Mouse (Mus musculus) heart, adult 2 months (tissue): ENCODE results near the gene Scg5. TPM values are rescaled to one million over a fixed set of nuclear protein-coding genes. Genes with fewer than 3 reads are reported as not detected.
A peak's percentile ranks its signal among the peaks of the same experiment; 100 is the strongest.

Experiments
- DNase-seq, 2 experiments: peaks; one replicate each; pipeline ENCODE4 v3.0.0; 2021
- H3K27ac ChIP-seq: fragments of 200-600 bp; 2 replicates; pipeline ENCODE4 v1.8.1; 2022
- H3K27me3 ChIP-seq: fragments of 200-500 bp; 2 replicates; pipeline ENCODE4 v1.6.1; 2012; ENCODE audit warnings: mild to moderate bottlenecking, low read length, inconsistent platforms, mixed read lengths; ENCODE audit not compliant: control insufficient read depth, insufficient read depth
- H3K36me3 ChIP-seq: fragments of 200-500 bp; 2 replicates; pipeline ENCODE4 v1.6.1; 2012; ENCODE audit warnings: low read length, inconsistent platforms; ENCODE audit not compliant: control insufficient read depth, insufficient read depth
- H3K4me1 ChIP-seq: fragments of 200-500 bp; 2 replicates; pipeline ENCODE4 v1.6.1; 2011; ENCODE audit warnings: low read length; ENCODE audit not compliant: control insufficient read depth, insufficient read depth
- H3K4me3 ChIP-seq: fragments of 200-600 bp; 2 replicates; pipeline ENCODE4 v1.8.1; 2022
- H3K79me2 ChIP-seq: fragments of 200-500 bp; replicated peaks from 2 replicates; pipeline ENCODE4 v1.6.1; 2012; ENCODE audit warnings: mild to moderate bottlenecking, inconsistent platforms, low read length, moderate library complexity, mixed read lengths; ENCODE audit not compliant: control insufficient read depth, insufficient read depth
- H3K9ac ChIP-seq: fragments of 200-500 bp; 2 replicates; pipeline ENCODE4 v1.6.1; 2012; ENCODE audit warnings: low read depth, mild to moderate bottlenecking, control low read depth, inconsistent platforms, low read length, mixed read lengths
- CTCF ChIP-seq: fragments of 200-600 bp; IDR thresholded peaks from 2 replicates; pipeline ENCODE4 v1.8.1; 2022; ENCODE audit warnings: antibody characterized with exemption, mild to moderate bottlenecking, moderate library complexity
- EP300 ChIP-seq: fragments of 200-500 bp; IDR thresholded peaks from 2 replicates; pipeline ENCODE4 v1.6.1; 2011; ENCODE audit warnings: low read depth, low read length, control low read depth; ENCODE audit not compliant: insufficient read depth
- POLR2A ChIP-seq: fragments of 200-500 bp; IDR thresholded peaks from 2 replicates; pipeline ENCODE4 v1.6.1; 2011; ENCODE audit warnings: mild to moderate bottlenecking, low read depth, low read length, control low read depth; ENCODE audit not compliant: insufficient read depth
- WGBS: fragments of 180-500 bp; shearing (Covaris S2); methylation state at CpG from one replicate; pipeline ENCODE4 v1.1.7; 2018; 5-methylcytosine and 5-hydroxymethylcytosine counted together
- intact Hi-C: fragments of 180-260 bp; cut with DNase I; formaldehyde crosslinking; loops from one replicate; pipeline ENCODE4 v1.15.1; 2025
- polyA plus RNA-seq: library from polyadenylated mRNA; depleted of rRNA; stranded (reverse); fragments of >200 nt; gene quantifications from 2 replicates; pipeline ENCODE4 v1.2.3, GENCODE M21; 2012
- total RNA-seq, 2 experiments: library from RNA; stranded (reverse); gene quantifications; 2 replicates each; pipeline ENCODE4 v1.2.3; 2021

The Scg5 gene
- total and polyA plus RNA-seq, 3 experiments, result 0.32 TPM; not detected in 2

DNA sequence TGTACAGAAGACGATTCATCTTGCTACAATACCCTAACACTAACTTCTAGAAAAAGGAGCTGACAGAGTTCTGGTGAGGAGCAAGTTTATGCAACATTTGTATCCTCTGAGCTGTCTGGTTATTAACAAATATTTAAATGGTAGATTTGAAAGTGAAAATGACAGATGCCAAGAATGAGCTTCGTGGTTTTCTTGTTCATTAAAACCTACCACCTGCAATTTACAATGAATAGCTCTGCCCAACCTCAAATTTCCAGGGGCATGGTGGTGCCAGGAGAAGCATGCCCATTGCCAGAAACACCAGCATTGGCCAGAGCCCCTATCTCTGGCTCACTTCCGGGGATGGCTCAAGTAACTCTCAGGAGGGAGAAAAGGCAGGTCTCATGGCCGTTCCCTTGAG, 47.4 kb downstream of the Scg5 start:
- no peak overlapping the region for H3K4me3 ChIP-seq
- H3K27me3 ChIP-seq, result no peaks in the 10 kb centered on the region
- 59% methylated on average over 4 of the region's 4 CpGs for WGBS
- TF ChIP-seq POLR2A (no peak), EP300 (no peak), CTCF (no peak)
- no peaks in the 10 kb centered on the region for H3K36me3 ChIP-seq
- no peaks in the 10 kb centered on the region for H3K79me2 ChIP-seq
- no peak overlapping the region for H3K27ac ChIP-seq
- no peak for DNase-seq
- intact Hi-C loops, result no loop called here
- H3K4me1 ChIP-seq, result no peaks in the 10 kb centered on the region
- H3K9ac ChIP-seq, result no peak overlapping the region

DNA sequence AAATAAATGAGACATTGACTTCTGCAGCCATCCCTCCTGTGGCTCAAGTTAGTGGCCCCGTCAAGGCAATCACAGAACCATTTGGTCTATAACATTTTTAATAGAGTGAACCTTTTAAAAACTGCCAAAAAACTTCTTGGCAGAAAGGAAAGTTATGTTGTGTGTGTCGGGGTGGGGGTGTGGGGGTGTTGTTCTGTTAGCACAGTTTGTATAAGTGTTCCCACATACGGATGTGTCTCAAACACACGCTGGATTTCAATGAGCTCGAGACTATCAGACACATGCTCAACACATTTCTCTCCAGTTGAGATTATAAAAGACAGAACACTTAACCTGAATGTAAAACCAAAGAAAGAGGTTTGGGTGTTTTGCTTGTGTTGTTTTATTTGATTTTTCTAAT, 47.8 kb downstream of the Scg5 start:
- Histone ChIP-seq H3K9ac (no peak overlapping the region), H3K36me3 (no peaks in the 10 kb centered on the region), H3K79me2 (no peaks in the 10 kb centered on the region), H3K27me3 (no peaks in the 10 kb centered on the region), H3K4me1 (no peaks in the 10 kb centered on the region), H3K4me3 (no peak overlapping the region), H3K27ac (no peak overlapping the region)
- TF ChIP-seq EP300 (no peak), POLR2A (no peak), CTCF (no peak)
- intact Hi-C loops, result no loop called here
- no peak for DNase-seq
- WGBS, result 67% methylated on average over 5 of the region's 5 CpGs

DNA sequence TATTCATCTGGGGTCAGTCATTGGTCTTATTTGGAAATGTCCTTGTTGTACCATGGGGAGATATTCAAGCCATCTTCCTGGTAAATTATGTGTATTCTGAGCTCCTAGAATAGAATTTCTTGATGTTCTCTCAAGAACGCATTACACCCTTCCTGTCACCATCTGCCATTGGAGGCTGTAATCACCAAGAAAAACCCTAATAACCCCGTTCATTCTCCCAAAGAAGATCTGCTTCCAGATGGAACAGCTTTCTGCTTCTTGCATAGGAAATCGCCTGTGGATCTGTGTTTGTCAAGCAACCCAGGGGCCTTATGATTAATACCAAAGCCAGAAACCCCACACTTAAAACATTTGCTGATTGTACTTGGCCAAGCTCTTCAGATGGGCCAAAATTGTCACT, 49.6 kb downstream of the Scg5 start:
- 76% methylated on average over 3 of the region's 3 CpGs for WGBS
- TF ChIP-seq CTCF (no peak), POLR2A (no peak), EP300 (no peak)
- intact Hi-C loops, result no loop called here

DNA sequence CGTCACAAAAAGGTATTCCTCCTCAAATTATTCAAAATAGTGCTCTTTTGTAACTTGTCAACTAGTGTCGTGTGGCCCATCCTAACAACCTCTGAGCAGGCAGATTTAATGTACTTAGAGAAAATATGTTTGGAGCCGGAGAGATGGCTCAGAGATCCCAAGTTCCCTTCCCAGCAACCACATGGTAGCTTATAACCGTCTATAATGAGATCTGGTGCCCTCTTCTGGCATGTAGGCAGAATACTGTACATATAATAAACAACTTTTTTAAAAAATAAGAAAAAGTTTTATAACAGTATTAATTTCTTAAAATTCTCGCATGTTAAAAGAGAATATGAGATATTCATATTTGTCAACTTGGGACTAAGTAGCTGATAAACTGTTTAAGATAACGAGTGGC, 50.9 kb downstream of the Scg5 start:
- 70% methylated on average over 6 of the region's 6 CpGs for WGBS
- no peak overlapping the region for H3K4me3 ChIP-seq
- no peak for DNase-seq
- TF ChIP-seq EP300 (no peak), CTCF (peak; percentile 38)
- H3K27ac ChIP-seq, result no peak overlapping the region
- no peak overlapping the region for H3K9ac ChIP-seq
- H3K36me3 ChIP-seq, result no peaks in the 10 kb centered on the region
- intact Hi-C loops, result no loop called here
- no peaks in the 10 kb centered on the region for H3K79me2 ChIP-seq
- H3K4me1 ChIP-seq, result no peaks in the 10 kb centered on the region
- no peaks in the 10 kb centered on the region for H3K27me3 ChIP-seq

More for the DNA sequence above, 49.6 kb downstream of the Scg5 start:
- Histone ChIP-seq H3K9ac (no peak overlapping the region), H3K27me3 (no peaks in the 10 kb centered on the region), H3K4me3 (no peak overlapping the region), H3K4me1 (no peaks in the 10 kb centered on the region), H3K36me3 (no peaks in the 10 kb centered on the region), H3K79me2 (no peaks in the 10 kb centered on the region), H3K27ac (no peak overlapping the region)
- DNase-seq, result no peak

DNA sequence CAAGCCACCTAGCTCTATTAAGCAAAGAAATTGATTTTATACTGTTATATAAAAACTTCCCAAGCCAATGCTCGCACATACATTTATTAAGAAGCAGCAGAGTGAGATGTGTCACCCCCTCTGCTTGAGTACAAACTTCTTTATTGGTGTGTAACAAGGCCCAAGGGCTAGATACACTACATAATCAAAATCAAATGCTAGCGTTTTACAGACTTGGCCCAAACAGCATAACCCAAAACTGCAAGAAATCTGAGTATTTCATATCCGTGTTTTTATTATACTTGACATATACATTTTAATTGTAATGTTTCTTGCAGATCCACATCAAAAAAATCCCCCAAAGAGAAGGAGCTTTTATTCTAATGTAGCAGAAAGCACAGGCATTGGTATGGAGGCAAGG, 52.6 kb downstream of the Scg5 start:
- Histone ChIP-seq H3K9ac (no peak overlapping the region), H3K4me3 (no peak overlapping the region), H3K79me2 (no peaks in the 10 kb centered on the region), H3K36me3 (no peaks in the 10 kb centered on the region), H3K4me1 (no peaks in the 10 kb centered on the region), H3K27ac (no peak overlapping the region), H3K27me3 (no peaks in the 10 kb centered on the region)
- no peak for DNase-seq
- 81% methylated on average over 3 of the region's 3 CpGs for WGBS
- intact Hi-C loops, result no loop called here
- no peak for TF ChIP-seq CTCF
- TF ChIP-seq EP300, result no peak
- no peak for TF ChIP-seq POLR2A

DNA sequence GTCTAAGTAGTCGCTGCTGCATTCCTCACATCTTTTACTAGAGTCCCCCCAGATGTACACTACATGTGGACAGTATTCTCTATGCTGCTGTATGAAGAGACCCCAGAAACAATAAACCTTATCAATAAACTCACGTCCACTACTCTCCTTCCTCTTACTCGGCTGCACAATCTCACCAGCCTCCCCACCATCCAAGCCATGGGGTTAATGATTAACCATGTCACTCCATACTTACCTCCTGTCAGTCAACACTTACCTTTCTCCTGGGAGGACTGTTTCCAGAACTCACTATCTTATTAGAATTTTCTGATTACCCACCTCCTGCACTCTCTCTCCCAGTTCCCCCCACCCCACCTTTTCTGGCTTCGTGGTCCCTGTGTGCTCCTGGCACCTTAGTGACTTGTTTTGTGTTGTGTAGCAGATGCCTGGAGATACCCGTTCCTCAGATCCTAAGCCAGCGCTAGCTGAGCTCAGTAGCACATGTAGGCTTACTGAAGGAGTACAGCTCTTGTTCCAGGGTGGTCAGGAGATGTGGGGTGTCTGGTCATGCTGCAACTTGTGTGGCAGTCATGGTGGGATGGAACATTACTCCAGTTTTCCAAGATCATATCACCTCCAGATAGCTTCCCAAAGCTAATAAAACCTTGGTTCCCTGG, 54.6 kb downstream of the Scg5 start:
- DNase-seq, result no peak
- Histone ChIP-seq H3K4me1 (no peaks in the 10 kb centered on the region), H3K9ac (no peak overlapping the region), H3K4me3 (no peak overlapping the region), H3K27me3 (no peaks in the 10 kb centered on the region), H3K36me3 (no peaks in the 10 kb centered on the region), H3K79me2 (no peaks in the 10 kb centered on the region), H3K27ac (no peak overlapping the region)
- WGBS, result 55% methylated on average over 6 of the region's 6 CpGs
- TF ChIP-seq CTCF (no peak), POLR2A (no peak), EP300 (no peak)
- intact Hi-C loops, result no loop called here
